Mouse (Mus musculus): ENCODE measurements around the gene Olfr704. TPM values are rescaled to one million over a fixed set of nuclear protein-coding genes. Genes with fewer than 3 reads are reported as not detected.
"Not testable (repeated sequence)": the region's sequence is repeated elsewhere in the genome, so short reads cannot be mapped to it uniquely, and the experiment has no call there.

The Olfr704 gene
- polyA plus RNA-seq (2016; fragmentation: Nextera tagmentation; extraction: Ambion mirVana) = not detected in 2 replicates

DNA sequence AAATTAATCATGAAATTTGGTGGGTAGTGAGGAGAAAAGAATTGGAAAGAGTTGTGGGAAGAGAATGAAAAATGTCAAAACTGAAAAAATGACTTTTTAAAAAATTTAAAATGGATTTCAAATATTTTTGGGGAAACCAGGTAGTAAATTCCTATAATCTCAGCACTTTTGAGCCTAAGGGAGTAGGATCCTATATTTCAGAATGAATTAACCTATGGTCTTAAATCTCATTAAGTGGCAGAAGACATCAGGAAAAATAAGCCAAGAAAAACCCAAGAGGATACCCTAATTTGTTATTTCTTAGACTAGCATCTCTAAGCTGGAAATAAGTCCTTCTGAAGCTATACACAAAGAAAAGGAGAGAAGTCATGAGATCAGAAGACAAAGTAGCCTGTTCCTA lies at the start of gene Olfr704:
TSS of gene Olfr704 (plus strand) at position 301 of the 400 bp plus-strand sequence.
- H3K36me3 ChIP-seq (replicated peaks) = no peaks in the 10 kb centered on the region
- DNase-seq (ENCODE audit: extremely low spot score, low spot score) = no peak

DNA sequence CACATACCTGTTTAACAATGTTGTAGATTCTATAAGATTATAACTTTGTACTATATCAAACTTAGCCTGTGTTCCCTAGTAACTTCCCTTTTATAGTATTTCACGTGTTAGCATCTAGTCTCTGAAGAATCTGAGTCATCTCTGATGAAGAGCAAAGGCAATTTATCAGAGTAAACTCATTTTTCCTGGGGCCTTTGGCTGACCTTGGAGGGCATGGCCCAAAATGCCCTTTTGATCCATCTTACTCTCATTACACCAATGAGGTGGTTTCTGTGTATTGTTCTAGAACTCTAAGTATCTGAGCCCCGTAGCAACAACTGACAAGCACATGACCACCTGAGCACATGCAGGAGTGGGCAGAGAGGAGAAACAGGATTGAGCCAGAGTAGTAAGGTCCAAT lies 49.2 kb upstream of the Olfr704 start, which contains the start of gene Olfr701:
TSS of gene Olfr701 (plus strand) at position 301 of the 400 bp plus-strand sequence.
- no peak for DNase-seq (ENCODE audit: extremely low spot score, low spot score)
- Histone ChIP-seq H3K36me3 (replicated peaks) (no peaks in the 10 kb centered on the region), H3K27me3 (ENCODE audit: poor library complexity, severe bottlenecking) (no peaks in the 10 kb centered on the region), H3K4me3 (no peak within 1 kb of the TSS), H3K27ac (no peak within 1 kb of the TSS), H3K9me3 (no peaks in the 10 kb centered on the region), H3K4me1 (no peaks in the 10 kb centered on the region)
- 82% methylated on average over 2 of the region's 2 CpGs for WGBS

More for the DNA sequence above, at the start of gene Olfr704:
- Histone ChIP-seq H3K27me3 (ENCODE audit: poor library complexity, severe bottlenecking) (no peaks in the 10 kb centered on the region), H3K4me1 (no peaks in the 10 kb centered on the region), H3K9me3 (no peaks in the 10 kb centered on the region), H3K27ac (no peak within 1 kb of the TSS), H3K4me3 (no peak within 1 kb of the TSS)

DNA sequence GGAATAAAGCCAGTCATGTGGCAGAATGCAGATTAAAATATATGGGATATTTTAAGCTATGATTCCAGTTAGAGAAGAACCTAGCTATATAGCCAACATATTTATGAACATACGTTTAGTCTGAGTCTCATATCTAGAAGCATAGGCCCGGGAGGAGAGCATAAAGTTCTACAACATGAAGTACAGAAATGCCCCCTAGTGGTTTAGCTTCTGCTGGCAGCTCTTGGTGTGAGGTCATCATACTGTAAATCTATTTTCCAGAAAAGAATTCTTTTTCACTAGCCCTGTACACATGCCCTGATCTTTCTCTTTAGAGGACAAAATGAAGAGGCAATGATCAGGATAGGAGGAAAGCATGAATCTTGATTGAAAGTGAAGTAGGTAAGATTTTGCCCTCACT lies 47.2 kb upstream of the Olfr704 start:
- Histone ChIP-seq H3K9me3 (no peaks in the 10 kb centered on the region), H3K27ac (no peak overlapping the region), H3K4me3 (no peak overlapping the region), H3K36me3 (replicated peaks) (no peaks in the 10 kb centered on the region), H3K4me1 (no peaks in the 10 kb centered on the region), H3K27me3 (ENCODE audit: poor library complexity, severe bottlenecking) (no peaks in the 10 kb centered on the region)
- 79% methylated on average over 2 of the region's 2 CpGs for WGBS
- DNase-seq (ENCODE audit: extremely low spot score, low spot score) = no peak

DNA sequence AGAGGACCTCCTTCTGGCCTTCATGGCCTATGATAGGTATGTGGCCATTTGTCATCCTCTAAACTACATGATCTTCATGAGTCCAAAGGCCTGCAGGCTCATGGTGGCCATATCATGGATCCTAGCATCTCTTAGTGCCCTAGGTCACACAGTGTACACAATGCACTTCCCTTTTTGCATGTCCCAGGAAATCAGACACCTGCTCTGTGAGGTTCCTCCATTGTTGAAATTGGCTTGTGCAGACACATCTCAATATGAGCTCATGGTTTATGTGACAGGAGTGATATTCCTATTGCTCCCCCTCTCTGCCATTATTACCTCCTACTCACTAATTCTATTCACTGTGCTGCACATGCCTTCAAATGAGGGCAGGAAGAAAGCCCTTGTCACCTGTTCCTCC lies 44.6 kb upstream of the Olfr704 start:
- H3K9me3 ChIP-seq = no peaks in the 10 kb centered on the region
- H3K4me3 ChIP-seq = no peak overlapping the region
- H3K27me3 ChIP-seq (ENCODE audit: poor library complexity, severe bottlenecking) = no peaks in the 10 kb centered on the region
- H3K4me1 ChIP-seq = no peaks in the 10 kb centered on the region
- H3K36me3 ChIP-seq (replicated peaks) = no peaks in the 10 kb centered on the region
- DNase-seq (ENCODE audit: extremely low spot score, low spot score) = no peak
- no peak overlapping the region for H3K27ac ChIP-seq

DNA sequence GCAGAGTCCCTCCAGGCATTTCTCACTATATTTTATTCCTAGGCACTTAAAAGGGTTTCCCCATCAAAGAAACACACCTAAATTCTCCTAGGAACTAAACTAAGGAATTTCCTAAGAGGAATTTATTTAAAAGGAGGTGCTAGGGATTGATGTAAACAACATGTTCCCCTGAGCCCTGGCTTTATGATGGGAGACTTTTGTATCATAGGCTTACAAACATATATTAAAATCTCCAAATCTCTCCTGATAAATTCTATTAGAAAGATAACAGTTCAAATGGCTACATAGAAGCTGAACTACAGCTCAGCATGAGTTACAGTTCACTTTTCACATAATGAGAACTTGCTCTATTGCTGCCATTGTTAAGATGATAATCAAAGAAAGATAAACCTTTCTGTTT lies 29.2 kb upstream of the Olfr704 start, which contains the start of gene Olfr702:
TSS of gene Olfr702 (minus strand) at position 101 of the 400 bp plus-strand sequence.
- H3K27me3 ChIP-seq (ENCODE audit: poor library complexity, severe bottlenecking) = no peaks in the 10 kb centered on the region

DNA sequence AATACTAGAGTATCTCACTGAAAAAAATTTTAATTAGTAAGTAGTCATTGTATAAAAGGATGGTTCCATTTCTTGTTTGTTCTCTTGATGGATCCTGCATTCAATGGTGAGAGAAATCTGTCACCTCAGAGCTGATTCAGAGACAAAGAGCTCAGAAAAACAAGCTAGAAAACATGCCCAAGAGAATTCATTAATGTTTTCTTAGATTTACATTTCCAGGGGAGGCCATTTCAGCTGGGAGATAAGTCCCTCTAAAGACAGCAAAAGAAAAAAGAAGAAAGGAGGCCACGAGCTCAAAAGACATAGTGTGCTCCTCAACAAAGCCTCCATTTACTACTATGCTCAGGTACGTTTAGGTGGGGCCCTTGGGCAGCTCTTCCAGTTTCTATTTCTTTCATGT lies 19.9 kb upstream of the Olfr704 start, which contains the start of gene Olfr703:
TSS of gene Olfr703 (plus strand) at position 301 of the 400 bp plus-strand sequence.
- H3K27me3 ChIP-seq (ENCODE audit: poor library complexity, severe bottlenecking) = no peaks in the 10 kb centered on the region
- 70% methylated on average over 2 of the region's 2 CpGs for WGBS

More for the DNA sequence above, 29.2 kb upstream of the Olfr704 start, which contains the start of gene Olfr702:
- no peak within 1 kb of the TSS for H3K4me3 ChIP-seq
- H3K36me3 ChIP-seq (replicated peaks) = no peaks in the 10 kb centered on the region
- no peak for DNase-seq (ENCODE audit: extremely low spot score, low spot score)
- H3K9me3 ChIP-seq = no peaks in the 10 kb centered on the region
- H3K4me1 ChIP-seq = no peaks in the 10 kb centered on the region
- H3K27ac ChIP-seq = no peak within 1 kb of the TSS

DNA sequence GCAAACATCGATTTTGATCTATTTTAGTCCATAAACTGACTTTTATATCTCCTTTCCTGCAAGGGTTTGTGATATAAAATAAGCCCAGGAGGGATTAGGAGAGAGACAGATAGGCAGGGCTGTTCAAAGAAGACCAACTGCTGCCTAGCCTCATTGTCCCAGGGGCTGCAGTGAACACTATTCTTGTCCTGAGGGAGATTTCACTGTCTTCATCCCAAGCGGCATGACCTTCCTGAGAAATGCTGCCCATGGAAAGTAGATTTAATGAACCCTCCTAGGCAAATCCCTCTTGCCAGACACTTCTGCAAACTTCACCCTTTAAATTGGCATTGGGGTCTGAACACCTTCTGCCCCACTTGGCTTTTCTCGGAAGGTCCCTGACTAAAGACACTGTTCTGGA lies 13.8 kb downstream of the Olfr704 start, which contains the start of gene Olfr705:
TSS of gene Olfr705 (minus strand) at position 101 of the 400 bp plus-strand sequence.
- Histone ChIP-seq H3K27ac (no peak within 1 kb of the TSS), H3K36me3 (replicated peaks) (no peaks in the 10 kb centered on the region), H3K27me3 (ENCODE audit: poor library complexity, severe bottlenecking) (no peaks in the 10 kb centered on the region), H3K4me3 (no peak within 1 kb of the TSS), H3K4me1 (no peaks in the 10 kb centered on the region), H3K9me3 (no peaks in the 10 kb centered on the region)
- DNase-seq (ENCODE audit: extremely low spot score, low spot score) = no peak
- WGBS = 86% methylated on average over 3 of the region's 3 CpGs

More for the DNA sequence above, 19.9 kb upstream of the Olfr704 start, which contains the start of gene Olfr703:
- Histone ChIP-seq H3K27ac (no peak within 1 kb of the TSS), H3K9me3 (no peaks in the 10 kb centered on the region), H3K36me3 (replicated peaks) (no peaks in the 10 kb centered on the region), H3K4me3 (no peak within 1 kb of the TSS), H3K4me1 (no peaks in the 10 kb centered on the region)
- DNase-seq (ENCODE audit: extremely low spot score, low spot score) = no peak

DNA sequence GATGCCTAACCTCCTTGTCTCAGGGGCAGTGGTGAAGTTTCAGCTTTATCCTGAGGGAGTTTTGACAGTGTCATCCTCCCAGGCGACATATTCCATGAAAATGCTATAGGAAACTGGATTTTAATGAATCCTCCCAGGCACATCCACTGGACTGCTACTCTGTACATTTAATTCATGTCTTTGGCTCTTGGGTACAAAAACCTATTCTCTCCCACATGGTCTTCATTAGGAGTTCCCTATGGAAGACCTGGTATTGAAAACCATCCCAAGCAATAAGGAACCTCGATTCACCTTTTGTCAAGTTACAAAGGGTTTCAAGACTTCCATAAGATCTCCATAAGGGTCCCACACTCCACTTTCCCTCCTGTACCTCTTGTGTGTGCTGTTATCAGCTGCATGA lies 25.1 kb downstream of the Olfr704 start, which contains the start of gene Olfr706:
TSS of gene Olfr706 (minus strand) at position 101 of the 400 bp plus-strand sequence.
- no peak for DNase-seq (ENCODE audit: extremely low spot score, low spot score)
- Histone ChIP-seq H3K4me3 (no peak within 1 kb of the TSS), H3K4me1 (no peaks in the 10 kb centered on the region), H3K36me3 (replicated peaks) (no peaks in the 10 kb centered on the region), H3K27me3 (ENCODE audit: poor library complexity, severe bottlenecking) (no peaks in the 10 kb centered on the region), H3K9me3 (no peaks in the 10 kb centered on the region), H3K27ac (no peak within 1 kb of the TSS)
- 84% methylated on average over 2 of the region's 2 CpGs for WGBS

DNA sequence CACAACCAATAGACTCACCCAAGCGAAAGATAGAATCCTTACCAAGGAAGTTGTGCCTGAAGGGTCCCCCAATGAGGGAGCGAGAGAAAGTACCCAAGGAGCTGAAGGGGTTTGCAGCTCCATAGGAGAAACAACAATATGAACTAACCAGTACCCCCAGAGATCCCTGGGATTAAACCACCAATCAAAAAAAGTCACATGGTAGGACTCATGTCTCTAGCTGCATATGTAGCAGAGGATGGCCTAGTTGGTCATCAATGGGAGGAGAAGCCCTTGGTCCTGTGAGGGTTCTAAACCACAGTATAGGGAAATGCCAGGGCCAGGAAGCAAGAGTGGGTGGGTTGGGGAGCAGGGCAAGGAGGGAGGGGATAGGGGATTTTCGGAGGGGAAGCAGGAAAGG lies 38.2 kb downstream of the Olfr704 start, which contains the start of gene Olfr707:
TSS of gene Olfr707 (minus strand) at position 101 of the 400 bp plus-strand sequence.
- not testable (repeated sequence) for H3K4me1 ChIP-seq; H3K27ac ChIP-seq; H3K9me3 ChIP-seq; H3K4me3 ChIP-seq; DNase-seq (ENCODE audit: extremely low spot score, low spot score); H3K36me3 ChIP-seq (replicated peaks); H3K27me3 ChIP-seq (ENCODE audit: poor library complexity, severe bottlenecking)
- WGBS = 85% methylated on average over 3 of the region's 3 CpGs

DNA sequence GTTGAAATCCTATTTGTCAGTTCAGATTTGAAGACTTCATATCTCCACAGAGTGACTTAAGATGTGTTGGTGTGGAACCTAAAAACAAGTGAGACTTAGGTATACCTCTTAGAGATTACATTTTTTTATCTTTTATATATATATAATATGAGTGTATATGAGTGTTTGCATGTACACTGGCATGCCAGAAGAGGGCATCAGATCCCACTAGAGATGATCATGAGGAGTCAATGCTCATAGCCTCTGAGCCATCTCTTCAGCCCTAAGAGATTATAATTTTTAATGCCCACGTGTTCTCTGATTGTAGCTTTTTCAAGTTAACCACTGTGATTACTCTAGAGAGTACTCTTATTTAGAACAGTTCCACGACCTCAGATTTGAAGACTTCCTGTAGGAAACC lies 44.7 kb downstream of the Olfr704 start, which contains the start of gene Olfr1532-ps1:
TSS of gene Olfr1532-ps1 (plus strand) at position 326 of the 400 bp plus-strand sequence.
- 72% methylated on average over 2 of the region's 2 CpGs for WGBS
- H3K9me3 ChIP-seq = no peaks in the 10 kb centered on the region

More for the DNA sequence above, 44.7 kb downstream of the Olfr704 start, which contains the start of gene Olfr1532-ps1:
- no peak for DNase-seq (ENCODE audit: extremely low spot score, low spot score)
- Histone ChIP-seq H3K27ac (no peak within 1 kb of the TSS), H3K27me3 (ENCODE audit: poor library complexity, severe bottlenecking) (no peaks in the 10 kb centered on the region), H3K4me3 (no peak within 1 kb of the TSS), H3K36me3 (replicated peaks) (no peaks in the 10 kb centered on the region), H3K4me1 (no peaks in the 10 kb centered on the region)

Other genes with a start within 250 kb of the Olfr704 start
- gene Olfr693, start 182.6 kb upstream of the Olfr704 start, polyA plus RNA-seq (2016; fragmentation: Nextera tagmentation; extraction: Ambion mirVana) = not detected in 2 replicates
- not detected in 2 replicates for gene Olfr694, start 171.4 kb upstream of the Olfr704 start, polyA plus RNA-seq (2016; fragmentation: Nextera tagmentation; extraction: Ambion mirVana)
- not detected in 2 replicates for gene Olfr695, start 146.8 kb upstream of the Olfr704 start, polyA plus RNA-seq (2016; fragmentation: Nextera tagmentation; extraction: Ambion mirVana)
- not detected in 2 replicates for gene Olfr697, start 120.7 kb upstream of the Olfr704 start, polyA plus RNA-seq (2016; fragmentation: Nextera tagmentation; extraction: Ambion mirVana)
- gene Olfr698, start 107.8 kb upstream of the Olfr704 start, polyA plus RNA-seq (2016; fragmentation: Nextera tagmentation; extraction: Ambion mirVana) = not detected in 2 replicates
- gene Olfr699, start 70.0 kb upstream of the Olfr704 start, polyA plus RNA-seq (2016; fragmentation: Nextera tagmentation; extraction: Ambion mirVana) = not detected in 2 replicates
- gene Olfr700, start 54.4 kb upstream of the Olfr704 start, polyA plus RNA-seq (2016; fragmentation: Nextera tagmentation; extraction: Ambion mirVana) = not detected in 2 replicates
- gene Olfr701, start 49.1 kb upstream of the Olfr704 start, polyA plus RNA-seq (2016; fragmentation: Nextera tagmentation; extraction: Ambion mirVana) = not detected in 2 replicates
- not detected in 2 replicates for gene Olfr702, start 29.3 kb upstream of the Olfr704 start, polyA plus RNA-seq (2016; fragmentation: Nextera tagmentation; extraction: Ambion mirVana)
- not detected in 2 replicates for gene Olfr703, start 19.8 kb upstream of the Olfr704 start, polyA plus RNA-seq (2016; fragmentation: Nextera tagmentation; extraction: Ambion mirVana)
- gene Olfr705, start 13.7 kb downstream of the Olfr704 start, polyA plus RNA-seq (2016; fragmentation: Nextera tagmentation; extraction: Ambion mirVana) = not detected in 2 replicates
- not detected in 2 replicates for gene Olfr706, start 25.0 kb downstream of the Olfr704 start, polyA plus RNA-seq (2016; fragmentation: Nextera tagmentation; extraction: Ambion mirVana)
- gene Olfr707, start 38.1 kb downstream of the Olfr704 start, polyA plus RNA-seq (2016; fragmentation: Nextera tagmentation; extraction: Ambion mirVana) = not detected in 2 replicates
- not detected in 2 replicates for gene Olfr1532-ps1, start 44.8 kb downstream of the Olfr704 start, polyA plus RNA-seq (2016; fragmentation: Nextera tagmentation; extraction: Ambion mirVana)
- gene Olfr709-ps1, start 69.0 kb downstream of the Olfr704 start, polyA plus RNA-seq (2016; fragmentation: Nextera tagmentation; extraction: Ambion mirVana) = not detected in 2 replicates
- gene Olfr710, start 85.1 kb downstream of the Olfr704 start, polyA plus RNA-seq (2016; fragmentation: Nextera tagmentation; extraction: Ambion mirVana) = not detected in 2 replicates
- gene Olfr6, start 100.8 kb downstream of the Olfr704 start, polyA plus RNA-seq (2016; fragmentation: Nextera tagmentation; extraction: Ambion mirVana) = not detected in 2 replicates
- not detected in 2 replicates for gene Olfr711, start 112.3 kb downstream of the Olfr704 start, polyA plus RNA-seq (2016; fragmentation: Nextera tagmentation; extraction: Ambion mirVana)
- gene Olfr2, start 142.9 kb downstream of the Olfr704 start, polyA plus RNA-seq (2016; fragmentation: Nextera tagmentation; extraction: Ambion mirVana) = not detected in 2 replicates
- gene Olfr713, start 168.0 kb downstream of the Olfr704 start, polyA plus RNA-seq (2016; fragmentation: Nextera tagmentation; extraction: Ambion mirVana) = not detected in 2 replicates
- gene Olfr714, start 207.8 kb downstream of the Olfr704 start, polyA plus RNA-seq (2016; fragmentation: Nextera tagmentation; extraction: Ambion mirVana) = not detected in 2 replicates
- not detected in 2 replicates for gene Olfr17, start 230.0 kb downstream of the Olfr704 start, polyA plus RNA-seq (2016; fragmentation: Nextera tagmentation; extraction: Ambion mirVana)
- not detected in 2 replicates for gene Olfr715b, start 247.2 kb downstream of the Olfr704 start, polyA plus RNA-seq (2016; fragmentation: Nextera tagmentation; extraction: Ambion mirVana)

Data from forebrain, embryonic 10.5 days (tissue).